Mouse (Mus musculus): ENCODE measurements at regions not wholly inside any gene's neighbourhood (a gene's known extent, or its start where the extent isn't known, plus 50 kb on each side); places are given as distances from the start of the nearest gene placed in this dataset.

- Histone ChIP-seq H3K9ac (replicated peaks; ENCODE audit: low read depth, low read length) (no peak overlapping the region), H3K9me3 (ENCODE audit: control insufficient read depth, low read depth, low read length) (no peaks in the 10 kb centered on the region), H3K27ac (ENCODE audit: low read length) (no peak overlapping the region), H3K36me3 (ENCODE audit: control insufficient read depth, insufficient read depth, low read length) (no peaks in the 10 kb centered on the region), H3K4me3 (ENCODE audit: low read depth, low read length) (no peak overlapping the region), H3K4me2 (replicated peaks; ENCODE audit: low read depth, low read length) (no peak overlapping the region), H3K27me3 (ENCODE audit: control insufficient read depth, insufficient read depth, low read length) (no peaks in the 10 kb centered on the region), H3K4me1 (ENCODE audit: control insufficient read depth, insufficient read depth, low read length) (no peaks in the 10 kb centered on the region)
- no peak for ATAC-seq (ENCODE audit: insufficient number of reproducible peaks, insufficient read depth, low FRiP score, low read depth)
- 58% methylated on average over 10 of the region's 10 CpGs for WGBS
These were observed 439.9 kb downstream of the Nyap2 start for GRCm38 (mm10) chr1:81516575-81517210.

GRCm38 (mm10) chr1:81520420-81521273 is 443.9 kb downstream of the Nyap2 start:
- no peak overlapping the region for H3K9ac ChIP-seq (replicated peaks; ENCODE audit: low read depth, low read length)
- no peak overlapping the region for H3K4me2 ChIP-seq (replicated peaks; ENCODE audit: low read depth, low read length)
- WGBS, result 59% methylated on average over 9 of the region's 9 CpGs
- H3K9me3 ChIP-seq (ENCODE audit: control insufficient read depth, low read depth, low read length), result no peaks in the 10 kb centered on the region
- H3K4me3 ChIP-seq (ENCODE audit: low read depth, low read length), result no peak overlapping the region
- no peaks in the 10 kb centered on the region for H3K36me3 ChIP-seq (ENCODE audit: control insufficient read depth, insufficient read depth, low read length)
- no peak for ATAC-seq (ENCODE audit: insufficient number of reproducible peaks, insufficient read depth, low FRiP score, low read depth)
- no peak overlapping the region for H3K27ac ChIP-seq (ENCODE audit: low read length)
- no peaks in the 10 kb centered on the region for H3K4me1 ChIP-seq (ENCODE audit: control insufficient read depth, insufficient read depth, low read length)
- no peaks in the 10 kb centered on the region for H3K27me3 ChIP-seq (ENCODE audit: control insufficient read depth, insufficient read depth, low read length)

DNA sequence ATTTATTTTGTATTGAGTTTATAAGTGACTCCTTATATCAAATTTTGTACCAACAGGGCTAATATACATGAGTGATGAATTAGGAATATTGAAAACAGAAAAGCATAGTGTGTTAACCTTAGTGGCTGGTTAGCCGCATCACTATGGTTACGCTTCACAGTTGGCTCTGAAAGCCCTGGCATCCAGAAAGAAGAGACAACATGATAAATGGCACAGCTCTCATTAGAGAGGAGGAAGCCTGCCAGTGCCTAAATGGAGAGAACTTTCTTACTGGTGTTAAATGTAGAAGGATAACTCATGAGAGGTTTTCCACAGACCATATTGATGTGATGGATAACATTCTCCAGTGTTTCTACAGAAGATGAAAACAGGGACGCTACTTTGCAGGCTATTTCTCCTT is 446.2 kb downstream of the Nyap2 start:
- no peaks in the 10 kb centered on the region for H3K27me3 ChIP-seq (ENCODE audit: control insufficient read depth, insufficient read depth, low read length)
- ATAC-seq (ENCODE audit: insufficient number of reproducible peaks, insufficient read depth, low FRiP score, low read depth), result no peak
- H3K4me2 ChIP-seq (replicated peaks; ENCODE audit: low read depth, low read length), result no peak overlapping the region
- H3K27ac ChIP-seq (ENCODE audit: low read length), result no peak overlapping the region
- H3K9me3 ChIP-seq (ENCODE audit: control insufficient read depth, low read depth, low read length), result no peaks in the 10 kb centered on the region
- no peak overlapping the region for H3K9ac ChIP-seq (replicated peaks; ENCODE audit: low read depth, low read length)
- H3K4me1 ChIP-seq (ENCODE audit: control insufficient read depth, insufficient read depth, low read length), result no peaks in the 10 kb centered on the region
- WGBS, result 70% methylated on average over 3 of the region's 3 CpGs
- H3K36me3 ChIP-seq (ENCODE audit: control insufficient read depth, insufficient read depth, low read length), result no peaks in the 10 kb centered on the region
- H3K4me3 ChIP-seq (ENCODE audit: low read depth, low read length), result no peak overlapping the region

DNA sequence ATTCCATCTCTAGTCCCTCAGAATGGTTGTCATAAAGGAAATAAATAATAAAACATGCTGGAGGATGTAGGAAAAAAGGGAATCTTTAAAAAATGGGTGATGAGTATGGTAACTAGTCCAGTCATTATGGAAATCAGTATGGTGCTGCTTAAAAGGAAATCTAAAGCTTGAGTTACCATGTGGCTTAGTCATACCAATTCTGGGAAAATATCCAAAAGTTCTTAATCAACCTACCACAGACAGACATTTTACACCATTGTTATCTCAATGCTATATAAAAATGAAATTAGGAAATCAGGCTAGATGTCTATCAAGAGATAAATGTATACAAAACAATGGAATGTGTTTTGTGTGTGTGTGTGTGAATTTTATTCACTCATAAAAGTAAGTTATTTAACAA is 449.1 kb downstream of the Nyap2 start:
- Histone ChIP-seq H3K4me2 (replicated peaks; ENCODE audit: low read depth, low read length) (no peak overlapping the region), H3K9ac (replicated peaks; ENCODE audit: low read depth, low read length) (no peak overlapping the region), H3K27me3 (ENCODE audit: control insufficient read depth, insufficient read depth, low read length) (no peaks in the 10 kb centered on the region), H3K36me3 (ENCODE audit: control insufficient read depth, insufficient read depth, low read length) (no peaks in the 10 kb centered on the region), H3K27ac (ENCODE audit: low read length) (no peak overlapping the region), H3K4me1 (ENCODE audit: control insufficient read depth, insufficient read depth, low read length) (no peaks in the 10 kb centered on the region), H3K9me3 (ENCODE audit: control insufficient read depth, low read depth, low read length) (no peaks in the 10 kb centered on the region), H3K4me3 (ENCODE audit: low read depth, low read length) (no peak overlapping the region)
- ATAC-seq (ENCODE audit: insufficient number of reproducible peaks, insufficient read depth, low FRiP score, low read depth), result no peak

- Histone ChIP-seq H3K4me1 (ENCODE audit: control insufficient read depth, insufficient read depth, low read length) (no peaks in the 10 kb centered on the region), H3K36me3 (ENCODE audit: control insufficient read depth, insufficient read depth, low read length) (no peaks in the 10 kb centered on the region), H3K27ac (ENCODE audit: low read length) (no peak overlapping the region), H3K9ac (replicated peaks; ENCODE audit: low read depth, low read length) (no peak overlapping the region), H3K27me3 (ENCODE audit: control insufficient read depth, insufficient read depth, low read length) (no peaks in the 10 kb centered on the region), H3K9me3 (ENCODE audit: control insufficient read depth, low read depth, low read length) (no peaks in the 10 kb centered on the region), H3K4me2 (replicated peaks; ENCODE audit: low read depth, low read length) (no peak overlapping the region), H3K4me3 (ENCODE audit: low read depth, low read length) (no peak overlapping the region)
- WGBS, result 62% methylated on average over 5 of the region's 5 CpGs
- ATAC-seq (ENCODE audit: insufficient number of reproducible peaks, insufficient read depth, low FRiP score, low read depth), result no peak
These were observed 461.1 kb downstream of the Nyap2 start for GRCm38 (mm10) chr1:81537836-81538235.

- Histone ChIP-seq H3K9me3 (ENCODE audit: control insufficient read depth, low read depth, low read length) (no peaks in the 10 kb centered on the region), H3K4me2 (replicated peaks; ENCODE audit: low read depth, low read length) (no peak overlapping the region), H3K4me3 (ENCODE audit: low read depth, low read length) (no peak overlapping the region), H3K9ac (replicated peaks; ENCODE audit: low read depth, low read length) (no peak overlapping the region), H3K27ac (ENCODE audit: low read length) (no peak overlapping the region), H3K27me3 (ENCODE audit: control insufficient read depth, insufficient read depth, low read length) (no peaks in the 10 kb centered on the region), H3K36me3 (ENCODE audit: control insufficient read depth, insufficient read depth, low read length) (no peaks in the 10 kb centered on the region), H3K4me1 (ENCODE audit: control insufficient read depth, insufficient read depth, low read length) (no peaks in the 10 kb centered on the region)
- 71% methylated on average over 5 of the region's 5 CpGs for WGBS
- no peak for ATAC-seq (ENCODE audit: insufficient number of reproducible peaks, insufficient read depth, low FRiP score, low read depth)
These were observed 463.0 kb downstream of the Nyap2 start for GRCm38 (mm10) chr1:81539591-81540311.

DNA sequence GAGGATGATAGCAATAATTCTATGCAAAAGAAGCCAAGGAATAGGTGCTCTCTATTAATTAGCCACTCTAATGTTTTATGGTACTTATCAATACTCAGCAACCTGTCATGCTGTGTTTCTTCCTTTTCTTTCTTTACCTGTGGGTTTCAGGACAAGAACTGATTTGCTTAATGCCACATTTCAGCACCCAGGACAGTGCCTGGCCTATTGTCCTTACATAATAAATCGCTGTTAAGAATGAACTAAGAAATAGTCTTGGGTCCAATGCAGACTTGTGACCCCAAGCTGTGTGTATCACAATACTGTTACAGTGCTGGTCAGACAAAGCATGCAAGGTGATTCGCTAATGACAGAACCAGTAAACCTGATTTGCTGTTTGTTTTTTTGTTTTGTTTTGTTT is 472.2 kb downstream of the Nyap2 start:
- no peak overlapping the region for H3K9ac ChIP-seq (replicated peaks; ENCODE audit: low read depth, low read length)
- no peak overlapping the region for H3K27ac ChIP-seq (ENCODE audit: low read length)
- no peak overlapping the region for H3K4me2 ChIP-seq (replicated peaks; ENCODE audit: low read depth, low read length)
- no peaks in the 10 kb centered on the region for H3K9me3 ChIP-seq (ENCODE audit: control insufficient read depth, low read depth, low read length)
- ATAC-seq (ENCODE audit: insufficient number of reproducible peaks, insufficient read depth, low FRiP score, low read depth), result no peak
- H3K4me1 ChIP-seq (ENCODE audit: control insufficient read depth, insufficient read depth, low read length), result no peaks in the 10 kb centered on the region
- no peak overlapping the region for H3K4me3 ChIP-seq (ENCODE audit: low read depth, low read length)
- WGBS, result 69% methylated on average over 2 of the region's 2 CpGs
- no peaks in the 10 kb centered on the region for H3K36me3 ChIP-seq (ENCODE audit: control insufficient read depth, insufficient read depth, low read length)
- H3K27me3 ChIP-seq (ENCODE audit: control insufficient read depth, insufficient read depth, low read length), result no peaks in the 10 kb centered on the region

- Histone ChIP-seq H3K4me3 (ENCODE audit: low read depth, low read length) (no peak overlapping the region), H3K36me3 (ENCODE audit: control insufficient read depth, insufficient read depth, low read length) (no peaks in the 10 kb centered on the region), H3K9me3 (ENCODE audit: control insufficient read depth, low read depth, low read length) (no peaks in the 10 kb centered on the region), H3K9ac (replicated peaks; ENCODE audit: low read depth, low read length) (no peak overlapping the region), H3K4me2 (replicated peaks; ENCODE audit: low read depth, low read length) (no peak overlapping the region), H3K27ac (ENCODE audit: low read length) (no peak overlapping the region), H3K4me1 (ENCODE audit: control insufficient read depth, insufficient read depth, low read length) (no peaks in the 10 kb centered on the region), H3K27me3 (ENCODE audit: control insufficient read depth, insufficient read depth, low read length) (no peaks in the 10 kb centered on the region)
- WGBS, result 88% methylated on average over 5 of the region's 5 CpGs
- no peak for ATAC-seq (ENCODE audit: insufficient number of reproducible peaks, insufficient read depth, low FRiP score, low read depth)
These were observed 473.0 kb downstream of the Nyap2 start for GRCm38 (mm10) chr1:81549706-81550105.
